Mouse (Mus musculus): Measurements from ENCODE around the gene Fam193b. TPM values are rescaled to one million over a fixed set of nuclear protein-coding genes. Genes with fewer than 3 reads are reported as not detected.

Fam193b gene
- polyA plus RNA-seq, 1 experiment from 2014 or later: 46.0 TPM

DNA sequence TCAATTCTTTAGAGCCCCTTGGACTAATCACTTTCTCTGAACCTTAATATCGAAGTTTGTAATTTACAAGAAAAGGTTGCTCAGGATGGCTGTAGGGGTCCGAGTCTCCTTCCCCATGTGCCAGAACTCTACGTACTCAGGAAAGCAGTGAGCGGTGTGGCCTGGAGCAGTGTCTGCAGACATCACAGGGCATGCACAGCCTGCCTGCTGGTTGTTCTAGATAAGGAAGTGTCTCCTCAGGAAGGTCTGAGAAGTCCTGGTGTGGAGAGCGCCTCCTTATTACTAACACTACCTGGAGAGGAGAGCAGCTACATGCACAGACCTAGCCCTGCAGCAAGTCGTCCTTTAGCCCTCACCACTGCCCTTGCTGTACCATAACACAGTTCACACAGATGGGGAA lies 26.1 kb downstream of the Fam193b start:
- Histone ChIP-seq H3K4me2 (replicated peaks) (no peak overlapping the region), H3K36me3 (peaks cover 100% of the 10 kb centered on the region), H3K9me3 (replicated peaks) (no peaks in the 10 kb centered on the region), H3K27ac (replicated peaks) (no peak overlapping the region), H3K4me3 (replicated peaks) (no peak overlapping the region), H3K9ac (no peak overlapping the region), H3K27me3 (no peaks in the 10 kb centered on the region), H3K4me1 (no peaks in the 10 kb centered on the region)
- no peak for ATAC-seq (ENCODE audit: insufficient number of reproducible peaks, low FRiP score, low TSS enrichment, low read depth)
- 93% methylated on average over 6 of the region's 6 CpGs for WGBS

DNA sequence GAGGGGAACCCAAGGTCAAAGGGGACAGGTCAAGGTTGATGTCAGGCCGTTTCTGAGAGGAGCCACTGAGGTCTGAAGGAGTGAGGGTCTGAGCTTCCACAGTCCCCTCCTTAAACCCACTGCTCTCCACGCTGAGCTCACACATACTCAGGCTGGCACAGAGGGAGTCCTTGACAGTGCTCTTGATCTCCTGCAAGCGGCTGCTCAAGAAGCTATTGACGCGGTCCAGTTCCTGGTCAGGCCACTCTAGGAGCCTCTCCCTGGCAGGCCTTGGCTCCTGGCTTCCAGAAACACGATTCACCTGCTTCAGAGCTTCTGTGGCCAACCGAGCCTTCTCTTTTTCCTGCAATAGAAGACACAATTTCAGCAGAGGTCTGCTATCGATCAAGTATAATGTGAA lies 27.5 kb downstream of the Fam193b start:
- no peaks in the 10 kb centered on the region for H3K27me3 ChIP-seq
- H3K9ac ChIP-seq: no peak overlapping the region
- ATAC-seq (ENCODE audit: insufficient number of reproducible peaks, low FRiP score, low TSS enrichment, low read depth): no peak
- no peaks in the 10 kb centered on the region for H3K9me3 ChIP-seq (replicated peaks)
- 88% methylated on average over 8 of the region's 8 CpGs for WGBS
- H3K36me3 ChIP-seq: peaks cover 100% of the 10 kb centered on the region
- H3K4me3 ChIP-seq (replicated peaks): no peak overlapping the region
- H3K4me2 ChIP-seq (replicated peaks): no peak overlapping the region
- no peak overlapping the region for H3K27ac ChIP-seq (replicated peaks)
- no peaks in the 10 kb centered on the region for H3K4me1 ChIP-seq

DNA sequence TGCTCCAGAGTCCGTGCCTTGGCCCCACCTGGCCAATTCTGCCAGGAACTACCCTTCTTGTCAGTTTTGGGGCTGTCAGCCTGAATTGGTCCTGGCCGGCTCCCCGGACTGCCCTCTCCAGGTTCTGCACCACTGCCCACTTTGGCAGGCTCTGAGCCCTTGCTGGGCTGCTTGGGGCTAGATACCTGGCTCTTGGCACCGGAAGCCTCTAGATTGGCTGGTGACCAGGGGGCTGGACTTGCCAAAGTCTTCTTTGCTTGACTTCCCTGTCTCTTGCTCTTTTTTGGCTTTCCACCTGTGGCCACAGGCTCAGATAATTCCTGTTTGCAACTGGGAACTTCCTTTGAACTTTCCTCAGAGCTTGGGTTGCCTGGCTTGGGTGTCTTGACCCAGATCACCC lies 28.0 kb downstream of the Fam193b start:
- Histone ChIP-seq H3K4me3 (replicated peaks) (no peak overlapping the region), H3K36me3 (peaks cover 100% of the 10 kb centered on the region), H3K27ac (replicated peaks) (no peak overlapping the region), H3K27me3 (no peaks in the 10 kb centered on the region), H3K9me3 (replicated peaks) (no peaks in the 10 kb centered on the region), H3K9ac (no peak overlapping the region), H3K4me2 (replicated peaks) (no peak overlapping the region), H3K4me1 (no peaks in the 10 kb centered on the region)
- 96% methylated on average over 4 of the region's 4 CpGs for WGBS
- no peak for ATAC-seq (ENCODE audit: insufficient number of reproducible peaks, low FRiP score, low TSS enrichment, low read depth)

DNA sequence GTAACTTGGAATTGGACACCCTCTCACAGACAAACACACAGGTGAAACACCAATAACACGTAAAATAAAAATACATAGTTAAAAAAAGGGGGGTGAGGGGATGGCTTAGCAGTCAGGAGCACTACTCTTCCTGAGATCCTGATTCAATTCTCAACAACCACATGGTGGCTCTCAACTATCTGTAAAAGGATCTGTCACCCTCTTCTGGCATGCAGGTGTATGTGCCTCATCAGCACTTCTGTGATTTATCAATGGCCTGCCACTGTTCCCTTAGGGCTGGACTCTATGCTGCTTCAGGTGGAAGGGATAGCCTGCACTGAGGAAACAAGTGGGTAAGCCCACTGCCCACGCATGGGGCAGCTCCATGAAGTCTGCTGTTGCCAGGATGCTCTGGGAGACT lies 30.0 kb downstream of the Fam193b start:
- no peak for ATAC-seq (ENCODE audit: insufficient number of reproducible peaks, low FRiP score, low TSS enrichment, low read depth)
- no peak overlapping the region for H3K27ac ChIP-seq (replicated peaks)
- H3K4me1 ChIP-seq: 0 out of 2 replicates have a peak, but pooled peaks cover 5% of the 10 kb centered on the region
- WGBS: 90% methylated on average over 2 of the region's 2 CpGs
- H3K27me3 ChIP-seq: no peaks in the 10 kb centered on the region
- H3K4me2 ChIP-seq (replicated peaks): no peak overlapping the region
- no peak overlapping the region for H3K4me3 ChIP-seq (replicated peaks)
- H3K36me3 ChIP-seq: peaks cover 87% of the 10 kb centered on the region
- no peak overlapping the region for H3K9ac ChIP-seq
- no peaks in the 10 kb centered on the region for H3K9me3 ChIP-seq (replicated peaks)

DNA sequence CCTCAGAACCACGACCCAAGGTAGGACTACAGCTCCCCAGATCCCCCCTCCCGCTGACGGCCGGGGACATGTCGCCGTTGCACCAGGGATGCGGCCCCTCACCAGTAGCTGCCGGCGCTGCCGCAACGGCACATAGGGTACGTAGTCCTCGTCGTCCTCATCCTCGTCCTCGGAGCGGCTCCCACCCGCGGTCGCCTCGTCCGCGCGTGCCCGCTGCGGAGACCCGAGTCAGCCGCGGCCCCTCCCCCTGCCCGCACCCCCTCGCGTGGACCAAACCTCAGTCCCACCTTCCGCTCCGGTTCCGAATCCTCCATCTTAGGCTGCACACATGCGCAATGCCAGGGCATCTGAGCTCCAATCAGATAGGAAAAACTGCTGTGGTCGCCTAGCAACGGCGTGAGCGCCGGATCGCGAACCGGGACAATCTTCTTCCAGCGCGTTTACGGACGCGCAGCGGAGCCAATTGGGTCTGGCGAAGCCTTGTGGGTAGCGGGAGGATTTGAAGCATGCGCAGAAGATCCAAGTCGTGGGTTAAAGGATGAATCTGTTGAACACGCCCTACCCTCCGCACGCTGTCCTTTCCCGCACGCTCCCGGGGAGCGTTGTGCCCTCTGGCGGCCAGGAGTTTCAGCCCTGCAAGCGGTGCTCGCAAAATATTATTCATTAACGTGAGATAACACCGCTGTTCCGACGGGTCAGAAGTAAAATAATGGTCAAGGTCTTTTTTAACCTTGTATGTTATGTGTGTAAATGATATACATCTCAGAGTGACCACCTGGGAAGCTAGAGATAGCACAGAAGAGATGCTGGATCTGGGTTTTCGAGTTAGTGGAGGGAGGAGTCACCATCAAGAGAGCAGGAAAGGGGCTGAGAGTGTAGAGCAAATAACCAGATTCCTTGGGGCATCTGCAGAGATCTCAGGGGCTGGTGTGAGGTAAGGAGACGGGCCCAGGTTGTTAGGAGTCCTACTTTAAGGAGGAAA lies 34.4 kb downstream of the Fam193b start, which contains the start of gene Ddx41:
Gene Ddx41 (minus strand): TSS at position 465 of the 982 bp plus-strand sequence.
- H3K9ac ChIP-seq: peak within 1 kb of the TSS; percentile 92
- peak within 1 kb of the TSS; percentile 91 for H3K4me2 ChIP-seq (replicated peaks)
- H3K36me3 ChIP-seq: peaks cover 72% of the 10 kb centered on the region
- ATAC-seq (ENCODE audit: insufficient number of reproducible peaks, low FRiP score, low TSS enrichment, low read depth): peak; percentile 96
- peak within 1 kb of the TSS; percentile 45 for H3K27ac ChIP-seq (replicated peaks)
- under 1% methylated on average over 70 of the region's 70 CpGs for WGBS
- H3K9me3 ChIP-seq (replicated peaks): no peaks in the 10 kb centered on the region
- H3K27me3 ChIP-seq: no peaks in the 10 kb centered on the region
- H3K4me3 ChIP-seq (replicated peaks): peak within 1 kb of the TSS; percentile 89
- peaks cover 17% of the 10 kb centered on the region for H3K4me1 ChIP-seq

DNA sequence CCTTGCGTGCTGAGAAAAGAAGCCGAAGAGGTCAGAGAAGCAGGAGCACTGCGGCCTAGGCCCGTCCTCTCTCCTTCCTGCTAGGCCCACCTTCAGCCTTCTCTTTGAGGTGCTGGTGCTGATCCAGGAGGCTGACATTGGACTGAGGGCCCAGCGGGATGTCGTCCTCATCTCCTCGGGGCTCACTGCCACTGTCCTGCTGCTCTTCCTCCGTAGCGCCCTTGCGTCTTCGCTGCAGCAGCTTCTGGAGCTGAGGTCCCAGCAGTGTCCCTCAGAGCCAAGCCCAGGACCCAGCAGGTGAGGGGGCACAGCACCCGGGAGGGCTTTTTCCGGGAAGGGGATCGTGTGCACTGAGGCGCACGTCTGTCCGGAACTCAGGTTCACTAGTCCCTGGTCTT lies 35.1 kb downstream of the Fam193b start:
- Histone ChIP-seq H3K27ac (replicated peaks) (0 out of 2 replicates have a peak overlapping the region, but pooled peaks have one; percentile 45), H3K9ac (peak overlapping the region; percentile 92), H3K4me2 (replicated peaks) (peak overlapping the region; percentile 91), H3K4me1 (peaks cover 17% of the 10 kb centered on the region), H3K36me3 (peaks cover 72% of the 10 kb centered on the region), H3K9me3 (replicated peaks) (no peaks in the 10 kb centered on the region), H3K4me3 (replicated peaks) (peak overlapping the region; percentile 89), H3K27me3 (no peaks in the 10 kb centered on the region)
- ATAC-seq (ENCODE audit: insufficient number of reproducible peaks, low FRiP score, low TSS enrichment, low read depth): no peak
- WGBS: 16% methylated on average over 17 of the region's 17 CpGs

DNA sequence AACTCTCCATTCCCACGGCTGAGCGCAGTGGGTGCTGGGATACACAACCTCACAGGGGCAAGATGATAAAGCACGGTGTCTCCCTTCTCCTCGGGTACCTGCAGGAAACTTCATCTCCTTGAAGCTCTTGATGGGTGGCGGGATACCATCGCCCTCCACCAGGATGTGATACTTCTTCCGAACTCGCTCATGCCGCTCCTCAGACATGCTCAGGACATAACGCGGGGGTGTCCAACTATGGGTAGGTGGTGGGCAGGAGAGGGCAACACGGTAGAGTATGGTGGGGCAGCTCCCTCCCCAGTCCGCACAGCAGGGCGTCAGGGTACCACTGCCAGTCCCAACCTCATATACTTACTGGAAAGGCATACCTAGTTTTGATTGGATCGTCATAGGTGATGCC lies 35.7 kb downstream of the Fam193b start:
- no peak overlapping the region for H3K9ac ChIP-seq
- ATAC-seq (ENCODE audit: insufficient number of reproducible peaks, low FRiP score, low TSS enrichment, low read depth): no peak
- H3K9me3 ChIP-seq (replicated peaks): no peaks in the 10 kb centered on the region
- peaks cover 72% of the 10 kb centered on the region for H3K36me3 ChIP-seq
- H3K4me3 ChIP-seq (replicated peaks): peak overlapping the region; percentile 89
- no peaks in the 10 kb centered on the region for H3K27me3 ChIP-seq
- H3K4me1 ChIP-seq: peaks cover 17% of the 10 kb centered on the region
- no peak overlapping the region for H3K27ac ChIP-seq (replicated peaks)
- 92% methylated on average over 15 of the region's 15 CpGs for WGBS
- H3K4me2 ChIP-seq (replicated peaks): peak overlapping the region; percentile 91

DNA sequence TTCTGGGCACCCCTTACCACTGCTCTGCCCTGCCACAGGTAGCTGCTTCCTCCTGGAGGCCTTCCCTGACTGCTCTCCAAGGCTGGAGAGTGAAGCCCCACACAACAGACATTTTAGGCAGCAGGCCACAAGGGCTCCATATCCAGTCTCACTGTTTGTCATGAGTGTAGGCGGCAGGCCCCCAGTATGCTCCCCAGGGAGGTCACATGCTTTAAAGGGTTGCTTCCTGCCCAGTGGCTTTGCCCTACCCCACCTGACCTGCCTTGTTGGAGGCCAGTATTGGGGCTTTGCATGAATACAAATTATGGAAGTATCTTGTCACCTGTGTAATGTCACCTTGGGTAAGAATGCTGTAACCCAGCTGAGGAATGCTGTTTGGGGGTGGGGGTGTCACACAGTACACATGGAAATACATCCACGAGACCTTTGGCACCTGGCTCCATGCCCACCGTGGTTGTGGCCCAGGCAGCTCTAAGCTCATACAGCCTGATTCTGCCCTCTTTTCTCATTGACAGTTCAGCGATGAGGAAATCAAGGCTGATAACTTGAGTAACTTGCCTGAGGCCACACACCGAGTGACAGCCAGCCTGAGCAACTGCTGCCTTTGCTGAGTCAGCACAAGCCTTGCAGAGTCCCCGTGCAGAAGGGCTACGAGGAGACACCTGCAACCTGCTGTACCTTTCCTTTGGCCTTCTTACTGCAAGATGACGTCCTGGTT lies 41.6 kb downstream of the Fam193b start, which contains the start of gene Dok3:
Gene Dok3 (minus strand): TSS at position 99 of the 718 bp plus-strand sequence.
- no peak within 1 kb of the TSS for H3K27ac ChIP-seq (replicated peaks)
- H3K36me3 ChIP-seq: peaks cover 47% of the 10 kb centered on the region
- H3K9me3 ChIP-seq (replicated peaks): no peaks in the 10 kb centered on the region
- H3K4me3 ChIP-seq (replicated peaks): no peak within 1 kb of the TSS
- no peak within 1 kb of the TSS for H3K9ac ChIP-seq
- no peak within 1 kb of the TSS for H3K4me2 ChIP-seq (replicated peaks)
- no peaks in the 10 kb centered on the region for H3K27me3 ChIP-seq
- WGBS: 64% methylated on average over 8 of the region's 8 CpGs
- ATAC-seq (ENCODE audit: insufficient number of reproducible peaks, low FRiP score, low TSS enrichment, low read depth): no peak
- H3K4me1 ChIP-seq: no peaks in the 10 kb centered on the region

- Histone ChIP-seq H3K27me3 (no peaks in the 10 kb centered on the region), H3K9ac (no peak overlapping the region), H3K36me3 (peaks cover 35% of the 10 kb centered on the region), H3K9me3 (replicated peaks) (no peaks in the 10 kb centered on the region), H3K27ac (replicated peaks) (no peak overlapping the region), H3K4me2 (replicated peaks) (no peak overlapping the region), H3K4me3 (replicated peaks) (no peak overlapping the region), H3K4me1 (no peaks in the 10 kb centered on the region)
- WGBS: 76% methylated on average over 18 of the region's 18 CpGs
- ATAC-seq (ENCODE audit: insufficient number of reproducible peaks, low FRiP score, low TSS enrichment, low read depth): no peak
These were observed 42.8 kb downstream of the Fam193b start for GRCm38 (mm10) chr13:55527834-55528772.

DNA sequence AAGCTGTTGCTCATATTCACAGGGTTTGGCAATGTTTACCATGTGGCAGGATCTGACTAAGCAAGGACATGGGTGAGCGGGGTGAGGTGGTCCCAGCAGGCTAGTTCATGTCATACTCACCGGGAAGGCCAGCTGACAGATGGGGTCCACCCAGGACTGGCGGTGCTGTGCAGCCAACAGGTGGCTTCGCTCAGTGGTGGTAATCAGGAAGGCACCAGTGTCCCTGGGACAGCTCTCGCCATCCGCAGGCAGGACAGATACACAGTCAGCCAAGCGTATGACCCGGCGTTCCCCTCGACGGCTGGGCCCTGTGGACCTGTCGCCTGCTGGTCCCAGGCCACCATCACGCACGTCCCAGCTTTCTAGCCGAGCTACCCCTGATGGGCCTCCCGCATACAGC lies 43.7 kb downstream of the Fam193b start:
- no peak for ATAC-seq (ENCODE audit: insufficient number of reproducible peaks, low FRiP score, low TSS enrichment, low read depth)
- no peak overlapping the region for H3K9ac ChIP-seq
- H3K27ac ChIP-seq (replicated peaks): no peak overlapping the region
- no peaks in the 10 kb centered on the region for H3K27me3 ChIP-seq
- WGBS: 94% methylated on average over 16 of the region's 16 CpGs
- H3K36me3 ChIP-seq: peaks cover 32% of the 10 kb centered on the region
- no peaks in the 10 kb centered on the region for H3K9me3 ChIP-seq (replicated peaks)
- H3K4me1 ChIP-seq: no peaks in the 10 kb centered on the region
- no peak overlapping the region for H3K4me3 ChIP-seq (replicated peaks)
- H3K4me2 ChIP-seq (replicated peaks): no peak overlapping the region

Data from embryonic facial prominence, embryonic 15.5 days (tissue).